ENCODE assay signal across 8 mouse cellular contexts in the genomic region with DNA sequence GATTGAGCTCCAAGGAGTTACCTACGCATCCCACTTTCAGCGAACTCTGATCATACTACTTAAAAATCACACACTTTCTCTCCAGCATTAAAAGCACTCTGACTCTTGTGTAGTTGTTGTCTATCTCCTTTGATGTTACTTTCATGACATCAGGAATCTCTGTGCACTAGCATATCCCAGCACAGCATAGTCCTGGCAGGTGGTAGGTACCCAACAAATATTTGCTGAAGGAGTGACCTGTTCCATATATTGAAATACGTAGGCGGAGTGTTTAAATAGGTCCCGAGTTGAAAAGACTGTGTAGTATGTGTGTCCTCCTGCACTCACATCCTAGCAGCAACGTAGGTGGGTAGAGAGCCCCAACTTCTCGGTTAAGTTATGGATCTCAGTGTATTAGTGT. TPM values are rescaled to one million over a fixed set of nuclear protein-coding genes. Genes with fewer than 3 reads are reported as not detected.
DNase-seq lines count a peak whose midpoint lies in the region; ATAC-seq and TF ChIP-seq lines count a peak whose summit lies in the region.

No protein-coding gene starts in this region.

- H3K27ac ChIP-seq in layer of hippocampus, adult 2 months = peak overlapping the region; percentile 43; the same call in 1 of the 2 replicates
- H3K27ac ChIP-seq in forebrain, embryonic 15.5 days (replicated peaks) = no peak overlapping the region
- H3K27ac ChIP-seq in limb, embryonic 10.5 days = no peak overlapping the region
- no peak overlapping the region for H3K27ac ChIP-seq in neural tube, embryonic 15.5 days (replicated peaks)

- TF ChIP-seq CTCF in layer of hippocampus, adult 2 months (conservative IDR thresholded peaks at IDR 0.05) = no peak

- no peak overlapping the region; the same call in 1 of the 2 replicates for H3K9ac ChIP-seq in forebrain, embryonic 15.5 days (replicated peaks)
- no peak overlapping the region for H3K9ac ChIP-seq in neural tube, embryonic 15.5 days (replicated peaks)

- H3K27me3 ChIP-seq in forebrain, embryonic 15.5 days = peaks cover 23% of the 10 kb centered on the region
- peaks cover 25% of the 10 kb centered on the region for H3K27me3 ChIP-seq in limb, embryonic 10.5 days (ENCODE audit: low read depth, poor library complexity, severe bottlenecking)
- H3K27me3 ChIP-seq in neural tube, embryonic 15.5 days (replicated peaks) = peaks cover 3% of the 10 kb centered on the region; the same call in 1 of the 2 replicates

- peaks cover 13% of the 10 kb centered on the region for H3K4me1 ChIP-seq in forebrain, embryonic 15.5 days
- peaks cover 10% of the 10 kb centered on the region for H3K4me1 ChIP-seq in limb, embryonic 10.5 days
- H3K4me1 ChIP-seq in neural tube, embryonic 15.5 days = peaks cover 12% of the 10 kb centered on the region

- H3K9me3 ChIP-seq in forebrain, embryonic 15.5 days = no peaks in the 10 kb centered on the region
- H3K9me3 ChIP-seq in limb, embryonic 10.5 days (replicated peaks) = no peaks in the 10 kb centered on the region
- H3K9me3 ChIP-seq in neural tube, embryonic 15.5 days (replicated peaks) = no peaks in the 10 kb centered on the region

- peak; percentile 23 for ATAC-seq in forebrain, embryonic 15.5 days (replicated peaks)
- ATAC-seq in neural tube, embryonic 15.5 days (ENCODE audit: low FRiP score) = no peak

- WGBS in forebrain, embryonic 15.5 days = 86% methylated on average over 7 of the region's 7 CpGs
- 82% methylated on average over 7 of the region's 7 CpGs for WGBS in limb, embryonic 10.5 days
- WGBS in neural tube, embryonic 15.5 days = 83% methylated on average over 7 of the region's 7 CpGs

- H3K4me3 ChIP-seq in layer of hippocampus, adult 2 months = peak overlapping the region; percentile 33; the same call in 1 of the 2 replicates
- H3K4me3 ChIP-seq in forebrain, embryonic 15.5 days = peak overlapping the region; percentile 83
- H3K4me3 ChIP-seq in limb, embryonic 10.5 days = peak overlapping the region; percentile 65
- H3K4me3 ChIP-seq in neural tube, embryonic 15.5 days (replicated peaks) = peak overlapping the region; percentile 78

- no peaks in the 10 kb centered on the region for H3K36me3 ChIP-seq in forebrain, embryonic 15.5 days
- H3K36me3 ChIP-seq in limb, embryonic 10.5 days = no peaks in the 10 kb centered on the region
- no peaks in the 10 kb centered on the region for H3K36me3 ChIP-seq in neural tube, embryonic 15.5 days

- DNase-seq in layer of hippocampus, adult 2 months (ENCODE audit: low spot score in 2 of 2) = no peak
- DNase-seq in layer of hippocampus, postnatal 10 days (ENCODE audit: low spot score in 2 of 2) = no peak
- no peak for DNase-seq in limb, embryonic 10.5 days (ENCODE audit: low spot score)
- no peak for DNase-seq in spleen, adult 12 weeks (ENCODE audit: low spot score)
- no peak for DNase-seq in ovary, adult 18-20 months (ENCODE audit: low spot score)
- DNase-seq in left cerebral cortex, adult 8-10 months (ENCODE audit: low spot score in 2 of 2) = no peak

- H3K4me2 ChIP-seq in forebrain, embryonic 15.5 days (replicated peaks) = peak overlapping the region; percentile 93
- H3K4me2 ChIP-seq in neural tube, embryonic 15.5 days = peak overlapping the region; percentile 91

RNA-seq across cellular contexts. Expression of a gene that starts 0.5 kb away (rescaled TPM):
- 100 to 1,000 TPM; 291 to 295 TPM for total RNA-seq in layer of hippocampus, adult 2 months (2021)
- 100 to 1,000 TPM; 149 to 170 TPM for total RNA-seq in layer of hippocampus, postnatal 10 days (2021)
- 1.3 and 1.7 TPM in 2 replicates for polyA plus RNA-seq in forebrain, embryonic 15.5 days (2015; fragmentation: Nextera tagmentation; extraction: Ambion mirVana)
- polyA plus RNA-seq in limb, embryonic 10.5 days (2016; fragmentation: Nextera tagmentation; extraction: Ambion mirVana) = 0.05 and 0.19 TPM in 2 replicates
- polyA plus RNA-seq in neural tube, embryonic 15.5 days (2015; fragmentation: Nextera tagmentation; extraction: Ambion mirVana) = 3.5 and 4.5 TPM in 2 replicates
- 100 to 1,000 TPM; 213 to 239 (median 226) TPM for total RNA-seq in left cerebral cortex, adult 8-10 months (2022)

Comparison
In these comparisons a context has a peak if more than half of its experiments do, and no peak if none do; other contexts are left out.
1. H3K4me3 ChIP-seq: peak in every context shown above with its lines; median percentile 83 in forebrain, embryonic 15.5 days; 78 in neural tube, embryonic 15.5 days; 65 in limb, embryonic 10.5 days; 33 in layer of hippocampus, adult 2 months.